Mouse (Mus musculus): ENCODE measurements around the gene 2210407C18Rik. TPM values are rescaled to one million over a fixed set of nuclear protein-coding genes. Genes with fewer than 3 reads are reported as not detected.

2210407C18Rik gene
- not detected for polyA plus RNA-seq (2015; fragmentation: Illumina TruSeq; extraction: RNeasy Lipid Tissue Mini Kit (QIAGEN cat#74804); ENCODE audit: insufficient read depth, low replicate concordance)

DNA sequence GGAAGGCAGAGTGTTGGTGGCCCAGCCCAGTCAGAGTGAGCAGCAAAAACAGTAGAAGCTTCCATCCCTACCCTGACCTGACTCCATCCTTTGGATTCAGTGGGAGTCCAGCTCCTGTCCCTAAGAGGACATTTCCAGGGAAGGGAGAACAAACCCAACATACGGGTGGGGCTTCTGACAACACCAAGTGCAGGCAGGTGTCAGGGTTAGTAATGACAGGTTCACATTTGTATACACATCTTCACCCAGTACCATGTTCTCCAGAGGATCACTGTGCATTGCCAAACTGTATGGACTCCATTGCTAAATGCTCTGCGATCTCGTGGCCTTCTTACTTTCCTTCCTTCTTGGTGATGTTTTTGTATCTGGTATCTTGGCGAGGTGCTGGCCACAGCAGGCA is at the start of gene 2210407C18Rik:
2210407C18Rik (minus strand) TSS at position 101 of the 400 bp plus-strand sequence.

GRCm38 (mm10) chr11:58658596-58658995 is 42.7 kb upstream of the 2210407C18Rik start, which contains the start of gene Olfr322:
Olfr322 (plus strand) TSS chr11:58658782.

DNA sequence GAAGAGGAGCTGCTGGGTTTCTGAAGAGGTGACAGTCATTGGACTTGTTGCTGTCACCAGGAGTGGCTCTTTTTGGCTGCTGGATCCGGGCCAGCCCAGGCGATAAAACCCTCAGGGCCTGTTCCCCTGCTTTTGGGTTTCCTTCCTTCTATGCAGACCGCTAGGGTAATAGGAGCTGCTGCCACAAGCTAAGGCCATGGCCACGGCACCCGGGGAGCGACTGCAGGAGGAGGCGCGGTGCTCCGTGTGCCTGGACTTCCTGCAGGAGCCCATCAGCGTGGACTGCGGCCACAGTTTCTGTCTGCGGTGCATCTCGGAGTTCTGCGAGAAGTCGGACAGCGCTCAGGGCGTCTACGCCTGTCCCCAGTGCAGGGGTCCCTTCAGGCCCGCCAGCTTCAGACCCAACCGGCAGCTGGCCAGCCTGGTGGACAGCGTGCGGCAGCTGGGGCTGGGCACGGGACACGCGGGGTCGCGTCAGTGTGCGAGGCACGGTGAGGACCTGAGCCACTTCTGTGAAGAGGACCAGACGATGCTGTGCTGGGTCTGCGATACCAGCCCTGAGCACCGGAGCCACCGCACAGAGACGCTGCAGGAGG is 24.5 kb upstream of the 2210407C18Rik start, which contains the start of gene Trim58:
Trim58 (plus strand) TSS at position 194 of the 596 bp plus-strand sequence.

GRCm38 (mm10) chr11:58630401-58630800 is 14.5 kb upstream of the 2210407C18Rik start, which contains the start of gene Olfr323:
Olfr323 (minus strand) TSS chr11:58630501.

DNA sequence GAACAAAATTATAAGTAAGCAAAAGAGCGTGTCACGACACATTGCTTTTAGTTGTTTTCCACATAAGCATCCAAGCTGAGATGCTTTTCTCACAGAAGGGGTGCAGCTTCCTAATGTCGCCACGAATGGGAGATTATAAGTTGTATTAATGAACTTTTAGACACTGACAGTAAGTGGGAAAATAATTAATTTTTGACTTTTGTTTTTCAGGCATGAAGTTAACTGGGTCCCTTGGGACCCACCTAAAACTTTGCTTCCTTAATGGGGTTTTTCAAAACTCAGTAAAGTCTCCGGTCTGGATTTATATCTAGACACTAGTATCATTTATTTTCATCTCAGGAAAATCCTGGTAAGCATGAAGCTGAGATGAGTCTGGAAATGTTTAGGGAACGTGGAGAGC is 21.1 kb downstream of the 2210407C18Rik start, which contains the start of gene Olfr324:
Olfr324 (plus strand) TSS at position 301 of the 400 bp plus-strand sequence.

GRCm38 (mm10) chr11:58577430-58577829 is 38.4 kb downstream of the 2210407C18Rik start, which contains the start of gene Olfr325:
Olfr325 (plus strand) TSS chr11:58577730.

DNA sequence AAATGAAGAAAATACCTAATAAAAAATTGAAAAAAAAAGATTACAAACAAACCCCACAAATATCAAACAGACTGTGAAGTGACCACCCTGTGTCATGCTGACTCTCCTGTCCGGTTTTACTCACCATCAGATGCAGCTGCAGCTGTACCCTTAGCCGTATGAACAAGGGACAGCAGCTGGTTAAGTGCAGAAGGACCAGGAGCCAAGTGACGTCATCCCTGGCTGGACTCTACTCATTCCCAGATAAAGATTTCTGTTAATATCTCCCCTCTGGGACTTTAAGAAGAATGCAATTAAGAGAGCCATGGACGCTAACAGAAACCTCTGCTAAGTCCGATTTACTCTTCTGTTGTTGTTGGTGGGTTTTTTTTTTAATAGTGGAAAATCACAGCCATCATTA is 45.5 kb downstream of the 2210407C18Rik start, which contains the start of gene Olfr224:
Olfr224 (minus strand) TSS at position 149 of the 400 bp plus-strand sequence.

Other genes with a start within 250 kb of the 2210407C18Rik start
- not detected for gene Lypd8, start 237.0 kb downstream of the 2210407C18Rik start, polyA plus RNA-seq (2015; fragmentation: Illumina TruSeq; extraction: RNeasy Lipid Tissue Mini Kit (QIAGEN cat#74804); ENCODE audit: insufficient read depth, low replicate concordance)
- gene 1810065E05Rik, start 195.0 kb downstream of the 2210407C18Rik start, polyA plus RNA-seq (2015; fragmentation: Illumina TruSeq; extraction: RNeasy Lipid Tissue Mini Kit (QIAGEN cat#74804); ENCODE audit: insufficient read depth, low replicate concordance), result not detected
- not detected for gene Gm12253, start 183.5 kb downstream of the 2210407C18Rik start, polyA plus RNA-seq (2015; fragmentation: Illumina TruSeq; extraction: RNeasy Lipid Tissue Mini Kit (QIAGEN cat#74804); ENCODE audit: insufficient read depth, low replicate concordance)
- not detected for gene Lypd9, start 163.2 kb downstream of the 2210407C18Rik start, polyA plus RNA-seq (2015; fragmentation: Illumina TruSeq; extraction: RNeasy Lipid Tissue Mini Kit (QIAGEN cat#74804); ENCODE audit: insufficient read depth, low replicate concordance)
- not detected for gene Olfr30, start 153.8 kb downstream of the 2210407C18Rik start, polyA plus RNA-seq (2015; fragmentation: Illumina TruSeq; extraction: RNeasy Lipid Tissue Mini Kit (QIAGEN cat#74804); ENCODE audit: insufficient read depth, low replicate concordance)
- not detected for gene Olfr332, start 123.5 kb downstream of the 2210407C18Rik start, polyA plus RNA-seq (2015; fragmentation: Illumina TruSeq; extraction: RNeasy Lipid Tissue Mini Kit (QIAGEN cat#74804); ENCODE audit: insufficient read depth, low replicate concordance)
- not detected for gene Olfr331, start 113.5 kb downstream of the 2210407C18Rik start, polyA plus RNA-seq (2015; fragmentation: Illumina TruSeq; extraction: RNeasy Lipid Tissue Mini Kit (QIAGEN cat#74804); ENCODE audit: insufficient read depth, low replicate concordance)
- not detected for gene Olfr330, start 81.2 kb downstream of the 2210407C18Rik start, polyA plus RNA-seq (2015; fragmentation: Illumina TruSeq; extraction: RNeasy Lipid Tissue Mini Kit (QIAGEN cat#74804); ENCODE audit: insufficient read depth, low replicate concordance)
- gene Olfr329-ps, start 69.7 kb downstream of the 2210407C18Rik start, polyA plus RNA-seq (2015; fragmentation: Illumina TruSeq; extraction: RNeasy Lipid Tissue Mini Kit (QIAGEN cat#74804); ENCODE audit: insufficient read depth, low replicate concordance), result 0.06 TPM
- not detected for gene Olfr328, start 60.4 kb downstream of the 2210407C18Rik start, polyA plus RNA-seq (2015; fragmentation: Illumina TruSeq; extraction: RNeasy Lipid Tissue Mini Kit (QIAGEN cat#74804); ENCODE audit: insufficient read depth, low replicate concordance)
- not detected for gene Olfr224, start 45.5 kb downstream of the 2210407C18Rik start, polyA plus RNA-seq (2015; fragmentation: Illumina TruSeq; extraction: RNeasy Lipid Tissue Mini Kit (QIAGEN cat#74804); ENCODE audit: insufficient read depth, low replicate concordance)
- not detected for gene Olfr325, start 38.3 kb downstream of the 2210407C18Rik start, polyA plus RNA-seq (2015; fragmentation: Illumina TruSeq; extraction: RNeasy Lipid Tissue Mini Kit (QIAGEN cat#74804); ENCODE audit: insufficient read depth, low replicate concordance)
- not detected for gene Olfr324, start 21.0 kb downstream of the 2210407C18Rik start, polyA plus RNA-seq (2015; fragmentation: Illumina TruSeq; extraction: RNeasy Lipid Tissue Mini Kit (QIAGEN cat#74804); ENCODE audit: insufficient read depth, low replicate concordance)
- not detected for gene Olfr323, start 14.4 kb upstream of the 2210407C18Rik start, polyA plus RNA-seq (2015; fragmentation: Illumina TruSeq; extraction: RNeasy Lipid Tissue Mini Kit (QIAGEN cat#74804); ENCODE audit: insufficient read depth, low replicate concordance)
- 2.3 TPM for gene Trim58, start 24.4 kb upstream of the 2210407C18Rik start, polyA plus RNA-seq (2015; fragmentation: Illumina TruSeq; extraction: RNeasy Lipid Tissue Mini Kit (QIAGEN cat#74804); ENCODE audit: insufficient read depth, low replicate concordance)
- not detected for gene Olfr322, start 42.7 kb upstream of the 2210407C18Rik start, polyA plus RNA-seq (2015; fragmentation: Illumina TruSeq; extraction: RNeasy Lipid Tissue Mini Kit (QIAGEN cat#74804); ENCODE audit: insufficient read depth, low replicate concordance)
- gene Olfr320, start 65.0 kb upstream of the 2210407C18Rik start, polyA plus RNA-seq (2015; fragmentation: Illumina TruSeq; extraction: RNeasy Lipid Tissue Mini Kit (QIAGEN cat#74804); ENCODE audit: insufficient read depth, low replicate concordance), result not detected
- gene Olfr319, start 83.1 kb upstream of the 2210407C18Rik start, polyA plus RNA-seq (2015; fragmentation: Illumina TruSeq; extraction: RNeasy Lipid Tissue Mini Kit (QIAGEN cat#74804); ENCODE audit: insufficient read depth, low replicate concordance), result not detected
- not detected for gene Olfr318, start 107.9 kb upstream of the 2210407C18Rik start, polyA plus RNA-seq (2015; fragmentation: Illumina TruSeq; extraction: RNeasy Lipid Tissue Mini Kit (QIAGEN cat#74804); ENCODE audit: insufficient read depth, low replicate concordance)
- gene Olfr317, start 123.1 kb upstream of the 2210407C18Rik start, polyA plus RNA-seq (2015; fragmentation: Illumina TruSeq; extraction: RNeasy Lipid Tissue Mini Kit (QIAGEN cat#74804); ENCODE audit: insufficient read depth, low replicate concordance), result not detected
- not detected for gene Olfr316, start 136.7 kb upstream of the 2210407C18Rik start, polyA plus RNA-seq (2015; fragmentation: Illumina TruSeq; extraction: RNeasy Lipid Tissue Mini Kit (QIAGEN cat#74804); ENCODE audit: insufficient read depth, low replicate concordance)
- not detected for gene Olfr315, start 157.1 kb upstream of the 2210407C18Rik start, polyA plus RNA-seq (2015; fragmentation: Illumina TruSeq; extraction: RNeasy Lipid Tissue Mini Kit (QIAGEN cat#74804); ENCODE audit: insufficient read depth, low replicate concordance)
- not detected for gene Olfr314, start 166.9 kb upstream of the 2210407C18Rik start, polyA plus RNA-seq (2015; fragmentation: Illumina TruSeq; extraction: RNeasy Lipid Tissue Mini Kit (QIAGEN cat#74804); ENCODE audit: insufficient read depth, low replicate concordance)
- not detected for gene Fam183b, start 185.9 kb upstream of the 2210407C18Rik start, polyA plus RNA-seq (2015; fragmentation: Illumina TruSeq; extraction: RNeasy Lipid Tissue Mini Kit (QIAGEN cat#74804); ENCODE audit: insufficient read depth, low replicate concordance)
- not detected for gene Olfr313, start 198.9 kb upstream of the 2210407C18Rik start, polyA plus RNA-seq (2015; fragmentation: Illumina TruSeq; extraction: RNeasy Lipid Tissue Mini Kit (QIAGEN cat#74804); ENCODE audit: insufficient read depth, low replicate concordance)
- not detected for gene Olfr312, start 213.2 kb upstream of the 2210407C18Rik start, polyA plus RNA-seq (2015; fragmentation: Illumina TruSeq; extraction: RNeasy Lipid Tissue Mini Kit (QIAGEN cat#74804); ENCODE audit: insufficient read depth, low replicate concordance)
- gene Olfr311, start 223.2 kb upstream of the 2210407C18Rik start, polyA plus RNA-seq (2015; fragmentation: Illumina TruSeq; extraction: RNeasy Lipid Tissue Mini Kit (QIAGEN cat#74804); ENCODE audit: insufficient read depth, low replicate concordance), result not detected
- 16.5 TPM for gene Gm12258, start 231.1 kb upstream of the 2210407C18Rik start, polyA plus RNA-seq (2015; fragmentation: Illumina TruSeq; extraction: RNeasy Lipid Tissue Mini Kit (QIAGEN cat#74804); ENCODE audit: insufficient read depth, low replicate concordance)

All from spleen, adult 10 weeks (tissue).